Mouse (Mus musculus) hindbrain, embryonic 16.5 days (tissue): ENCODE data around the gene Foxi2. TPM values are rescaled to one million over a fixed set of nuclear protein-coding genes. Genes with fewer than 3 reads are reported as not detected.

Source experiments
- ATAC-seq: fragments of 200-750 bp; cut with Nextera tagmentation; 2 replicates; pipeline ENCODE4 v1.8.0; 2017; ENCODE audit warnings: moderate TSS enrichment, moderate library complexity
- H3K27ac ChIP-seq: fragments of 300-500 bp; sonication (generic); 2 replicates; pipeline ENCODE4 v1.5.1; 2014; ENCODE audit warnings: low read depth, mild to moderate bottlenecking, control low read depth, low read length, moderate library complexity
- H3K27me3 ChIP-seq: fragments of 300-500 bp; sonication (generic); replicated peaks from 2 replicates; pipeline ENCODE4 v1.6.1; 2014; ENCODE audit warnings: low read length; ENCODE audit not compliant: control insufficient read depth, insufficient read depth
- H3K36me3 ChIP-seq: fragments of 300-500 bp; sonication (generic); 2 replicates; pipeline ENCODE4 v1.6.1; 2014; ENCODE audit warnings: mild to moderate bottlenecking, low read length, moderate library complexity, mixed read lengths; ENCODE audit not compliant: control insufficient read depth, insufficient read depth
- H3K4me1 ChIP-seq: fragments of 300-500 bp; sonication (generic); 2 replicates; pipeline ENCODE4 v1.6.1; 2014; ENCODE audit warnings: low read depth, low read length; ENCODE audit not compliant: control insufficient read depth, insufficient read depth
- H3K4me2 ChIP-seq: fragments of 300-500 bp; sonication (generic); 2 replicates; pipeline ENCODE4 v1.6.1; 2014; ENCODE audit warnings: mild to moderate bottlenecking, low read length, control low read depth, moderate library complexity
- H3K4me3 ChIP-seq: fragments of 300-500 bp; sonication (generic); 2 replicates; pipeline ENCODE4 v1.5.1; 2014; ENCODE audit warnings: mild to moderate bottlenecking, low read length, control low read depth, moderate library complexity
- H3K9ac ChIP-seq: fragments of 300-500 bp; sonication (generic); 2 replicates; pipeline ENCODE4 v1.6.1; 2014; ENCODE audit warnings: low read depth, mild to moderate bottlenecking, control low read depth, low read length, moderate library complexity
- H3K9me3 ChIP-seq: fragments of 300-500 bp; sonication (generic); 2 replicates; pipeline ENCODE4 v1.6.1; 2014; ENCODE audit warnings: mild to moderate bottlenecking, low read length, moderate library complexity; ENCODE audit not compliant: control insufficient read depth
- WGBS: fragments of 180-500 bp; shearing (Covaris S2); extraction: QIAGEN DNeasy Blood & Tissue Kit; methylation state at CpG from one replicate; pipeline ENCODE4 v1.1.7; 2014; 5-methylcytosine and 5-hydroxymethylcytosine counted together
- polyA plus RNA-seq: library from polyadenylated mRNA; unstranded; fragments of >200 nt; fragmentation: Nextera tagmentation; extraction: Ambion mirVana; gene quantifications from 2 replicates; pipeline ENCODE4 v1.2.1, GENCODE M21; 2015

Foxi2 gene
- polyA plus RNA-seq, 1 experiment from 2014 or later: 0.09 TPM

DNA sequence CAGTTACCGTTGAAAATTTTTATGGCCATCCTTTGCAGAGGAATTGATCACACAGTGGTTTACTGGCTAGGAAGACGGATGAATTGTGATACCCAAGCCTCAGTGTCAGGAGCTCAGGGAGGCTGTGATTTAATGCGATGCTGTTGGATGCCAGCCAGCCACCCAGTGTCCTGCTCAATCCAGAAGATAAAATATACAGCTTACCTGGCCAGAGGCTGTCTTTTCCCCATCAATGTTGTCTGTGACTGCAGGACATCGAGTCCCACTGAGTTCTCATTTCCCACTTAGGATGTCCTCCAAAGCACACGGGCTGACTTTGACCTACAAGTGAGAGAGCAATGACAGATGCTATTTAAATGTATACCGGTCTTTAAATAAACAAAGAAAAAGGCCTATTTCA is 13.0 kb upstream of the Foxi2 start:
- H3K4me3 ChIP-seq: no peak overlapping the region
- peaks cover 2% of the 10 kb centered on the region; the same call in 1 of the 2 replicates for H3K27me3 ChIP-seq
- no peak overlapping the region for H3K9ac ChIP-seq
- WGBS: 64% methylated on average over 6 of the region's 6 CpGs
- H3K4me2 ChIP-seq: no peak overlapping the region
- ATAC-seq: no peak
- no peaks in the 10 kb centered on the region for H3K36me3 ChIP-seq
- H3K4me1 ChIP-seq: no peaks in the 10 kb centered on the region
- no peak overlapping the region for H3K27ac ChIP-seq
- no peaks in the 10 kb centered on the region for H3K9me3 ChIP-seq

DNA sequence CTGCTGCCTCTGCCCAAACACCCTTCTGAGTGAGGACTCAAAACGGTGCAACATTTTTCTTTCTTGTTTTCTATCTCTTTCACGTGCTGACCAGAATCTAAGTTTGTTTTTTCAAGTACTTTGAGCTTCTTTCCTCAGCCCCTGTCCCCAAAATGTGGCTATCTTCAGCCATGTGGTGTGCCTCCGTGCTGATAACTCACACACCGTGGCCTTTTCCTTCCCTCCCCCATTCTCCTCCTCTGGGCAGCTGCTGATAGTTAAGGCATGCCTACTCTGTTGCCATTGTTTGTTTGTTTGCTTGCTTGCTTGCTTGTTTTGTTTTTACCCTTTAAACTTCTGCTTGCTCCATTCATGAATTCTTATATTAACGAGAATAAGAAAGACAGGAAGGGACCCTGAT is 12.2 kb upstream of the Foxi2 start:
- Histone ChIP-seq H3K27ac (no peak overlapping the region), H3K9ac (no peak overlapping the region), H3K36me3 (no peaks in the 10 kb centered on the region), H3K4me1 (no peaks in the 10 kb centered on the region), H3K4me3 (no peak overlapping the region), H3K4me2 (no peak overlapping the region), H3K9me3 (no peaks in the 10 kb centered on the region), H3K27me3 (peaks cover under 1% of the 10 kb centered on the region; the same call in 1 of the 2 replicates)
- WGBS: 53% methylated on average over 5 of the region's 5 CpGs
- no peak for ATAC-seq

DNA sequence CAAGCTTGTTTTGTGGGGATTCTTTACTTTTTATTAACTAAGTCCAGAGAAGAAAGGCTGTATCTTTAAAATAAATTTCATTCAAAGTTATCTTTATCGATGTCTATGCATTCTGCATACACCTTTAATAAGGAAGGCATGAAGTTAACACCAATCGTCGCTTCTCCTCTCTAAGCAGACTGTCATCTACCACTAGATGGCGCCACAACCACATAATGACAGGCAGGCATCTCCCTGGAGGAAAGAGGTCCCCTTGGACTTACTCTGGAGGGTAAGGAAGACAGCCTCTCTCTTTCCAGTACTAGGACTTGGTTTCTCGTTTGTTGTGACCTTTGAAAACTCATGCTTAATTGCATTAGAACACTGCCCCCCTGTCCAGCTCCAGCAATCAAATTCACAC is 6.7 kb upstream of the Foxi2 start:
- Histone ChIP-seq H3K9me3 (no peaks in the 10 kb centered on the region), H3K36me3 (no peaks in the 10 kb centered on the region), H3K9ac (no peak overlapping the region), H3K4me2 (no peak overlapping the region), H3K4me1 (no peaks in the 10 kb centered on the region), H3K27ac (no peak overlapping the region), H3K4me3 (no peak overlapping the region), H3K27me3 (no peaks in the 10 kb centered on the region; the same call in 1 of the 2 replicates)
- peak; percentile 70; the same call in 1 of the 2 replicates for ATAC-seq
- 14% methylated on average over 5 of the region's 5 CpGs for WGBS

GRCm38 (mm10) chr7:135406761-135407160 is 3.3 kb upstream of the Foxi2 start:
- Histone ChIP-seq H3K36me3 (no peaks in the 10 kb centered on the region), H3K27ac (no peak overlapping the region), H3K4me2 (no peak overlapping the region), H3K9me3 (no peaks in the 10 kb centered on the region), H3K27me3 (peaks cover 17% of the 10 kb centered on the region), H3K9ac (no peak overlapping the region), H3K4me3 (no peak overlapping the region), H3K4me1 (peaks cover 5% of the 10 kb centered on the region)
- no peak for ATAC-seq
- WGBS: 83% methylated on average over 3 of the region's 3 CpGs

GRCm38 (mm10) chr7:135408501-135408900 is 1.6 kb upstream of the Foxi2 start:
- Histone ChIP-seq H3K36me3 (no peaks in the 10 kb centered on the region), H3K4me2 (no peak overlapping the region), H3K4me3 (no peak overlapping the region), H3K9ac (no peak overlapping the region), H3K27ac (no peak overlapping the region), H3K9me3 (no peaks in the 10 kb centered on the region), H3K27me3 (peaks cover 28% of the 10 kb centered on the region), H3K4me1 (peaks cover 5% of the 10 kb centered on the region)
- 78% methylated on average over 3 of the region's 3 CpGs for WGBS
- no peak for ATAC-seq

- H3K4me1 ChIP-seq: peaks cover 5% of the 10 kb centered on the region
- H3K9me3 ChIP-seq: no peaks in the 10 kb centered on the region
- no peak overlapping the region for H3K4me2 ChIP-seq
- no peaks in the 10 kb centered on the region for H3K36me3 ChIP-seq
- H3K27ac ChIP-seq: no peak overlapping the region
- ATAC-seq: no peak
- WGBS: 63% methylated on average over 6 of the region's 6 CpGs
- H3K4me3 ChIP-seq: no peak overlapping the region
- H3K9ac ChIP-seq: no peak overlapping the region
- H3K27me3 ChIP-seq: peaks cover 28% of the 10 kb centered on the region
Measured at GRCm38 (mm10) chr7:135412357-135412756, 2.2 kb downstream of the Foxi2 start.

GRCm38 (mm10) chr7:135428840-135429239 is 18.7 kb downstream of the Foxi2 start:
- ATAC-seq: no peak
- Histone ChIP-seq H3K4me3 (no peak overlapping the region), H3K9ac (no peak overlapping the region), H3K27me3 (no peaks in the 10 kb centered on the region), H3K4me2 (no peak overlapping the region), H3K27ac (no peak overlapping the region), H3K36me3 (no peaks in the 10 kb centered on the region), H3K4me1 (no peaks in the 10 kb centered on the region), H3K9me3 (no peaks in the 10 kb centered on the region)
- WGBS: 94% methylated on average over 6 of the region's 6 CpGs

- peak; percentile 50; the same call in 1 of the 2 replicates for ATAC-seq
- Histone ChIP-seq H3K4me3 (no peak overlapping the region), H3K9ac (no peak overlapping the region), H3K9me3 (no peaks in the 10 kb centered on the region), H3K4me1 (no peaks in the 10 kb centered on the region), H3K4me2 (no peak overlapping the region), H3K36me3 (no peaks in the 10 kb centered on the region), H3K27ac (no peak overlapping the region), H3K27me3 (no peaks in the 10 kb centered on the region)
- 61% methylated on average over 2 of the region's 2 CpGs for WGBS
Measured at GRCm38 (mm10) chr7:135430903-135431302, 20.8 kb downstream of the Foxi2 start.

GRCm38 (mm10) chr7:135443903-135444302 is 33.8 kb downstream of the Foxi2 start:
- no peaks in the 10 kb centered on the region for H3K36me3 ChIP-seq
- no peak overlapping the region for H3K9ac ChIP-seq
- no peak overlapping the region for H3K27ac ChIP-seq
- H3K4me1 ChIP-seq: no peaks in the 10 kb centered on the region
- H3K9me3 ChIP-seq: no peaks in the 10 kb centered on the region
- H3K4me2 ChIP-seq: no peak overlapping the region
- ATAC-seq: no peak
- H3K4me3 ChIP-seq: no peak overlapping the region
- no peaks in the 10 kb centered on the region for H3K27me3 ChIP-seq
- 84% methylated on average over 4 of the region's 4 CpGs for WGBS

DNA sequence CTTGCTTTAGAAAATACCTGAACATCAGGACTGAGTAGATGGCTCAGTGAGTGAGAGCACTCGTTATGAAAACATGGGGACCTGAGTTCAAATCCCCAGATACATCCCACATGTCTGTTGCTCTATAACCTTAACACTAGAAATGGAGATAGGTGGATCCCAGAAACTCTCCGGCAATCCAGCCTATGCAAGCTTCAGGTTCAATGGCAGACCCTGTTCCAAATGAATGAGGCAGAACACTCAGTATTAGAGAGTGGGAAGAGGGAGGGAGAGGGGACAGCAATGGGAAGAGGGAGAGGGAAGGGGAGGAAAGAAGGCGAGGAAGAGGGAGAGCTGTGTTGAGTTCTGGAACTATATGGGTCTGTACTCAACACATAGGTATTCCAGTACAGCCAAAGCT is 41.2 kb downstream of the Foxi2 start:
- Histone ChIP-seq H3K9me3 (no peaks in the 10 kb centered on the region), H3K27me3 (no peaks in the 10 kb centered on the region), H3K36me3 (no peaks in the 10 kb centered on the region), H3K9ac (no peak overlapping the region), H3K27ac (no peak overlapping the region), H3K4me1 (no peaks in the 10 kb centered on the region), H3K4me3 (no peak overlapping the region), H3K4me2 (no peak overlapping the region)
- ATAC-seq: no peak
- WGBS: 86% methylated on average over 3 of the region's 3 CpGs
